Mouse (Mus musculus): ENCODE measurements around the gene Nuak2. TPM values are rescaled to one million over a fixed set of nuclear protein-coding genes. Genes with fewer than 3 reads are reported as not detected.
A peak's percentile ranks its signal among the peaks of the same experiment; 100 is the strongest.
"Not testable (repeated sequence)": the region's sequence is repeated elsewhere in the genome, so short reads cannot be mapped to it uniquely, and the experiment has no call there.

The Nuak2 gene
- polyA plus RNA-seq, 1 experiment from 2014 or later, result 4.7 TPM

- H3K27ac ChIP-seq, result no peak overlapping the region
- ATAC-seq, result no peak
- no peak overlapping the region for H3K9ac ChIP-seq
- H3K4me2 ChIP-seq (replicated peaks), result no peak overlapping the region
- H3K9me3 ChIP-seq, result no peaks in the 10 kb centered on the region
- peaks cover 12% of the 10 kb centered on the region for H3K4me1 ChIP-seq (replicated peaks)
- no peaks in the 10 kb centered on the region for H3K36me3 ChIP-seq
- H3K4me3 ChIP-seq (replicated peaks), result no peak overlapping the region
- no peaks in the 10 kb centered on the region for H3K27me3 ChIP-seq (replicated peaks)
- WGBS, result 89% methylated on average over 5 of the region's 5 CpGs
These were observed 32.5 kb downstream of the Nuak2 start for GRCm38 (mm10) chr1:132348401-132348800.

GRCm38 (mm10) chr1:132349049-132349448 is 33.1 kb downstream of the Nuak2 start:
- not testable (repeated sequence) for H3K9me3 ChIP-seq; H3K4me2 ChIP-seq (replicated peaks); H3K9ac ChIP-seq; ATAC-seq; H3K27me3 ChIP-seq (replicated peaks); H3K27ac ChIP-seq; H3K4me3 ChIP-seq (replicated peaks); H3K36me3 ChIP-seq
- H3K4me1 ChIP-seq (replicated peaks), result peaks cover 12% of the 10 kb centered on the region

- H3K27ac ChIP-seq; H3K27me3 ChIP-seq (replicated peaks); H3K9ac ChIP-seq; ATAC-seq; H3K4me3 ChIP-seq (replicated peaks); H3K4me2 ChIP-seq (replicated peaks); H3K9me3 ChIP-seq; H3K36me3 ChIP-seq: not testable (repeated sequence)
- WGBS, result 96% methylated on average over 3 of the region's 3 CpGs
- peaks cover 12% of the 10 kb centered on the region for H3K4me1 ChIP-seq (replicated peaks)
These were observed 33.7 kb downstream of the Nuak2 start for GRCm38 (mm10) chr1:132349601-132350000.

- H3K9ac ChIP-seq, result no peak overlapping the region
- 91% methylated on average over 4 of the region's 4 CpGs for WGBS
These were observed 35.1 kb downstream of the Nuak2 start for GRCm38 (mm10) chr1:132351058-132351457.

GRCm38 (mm10) chr1:132353389-132353788 is 37.5 kb downstream of the Nuak2 start:
- no peak overlapping the region for H3K4me3 ChIP-seq (replicated peaks)
- no peaks in the 10 kb centered on the region for H3K27me3 ChIP-seq (replicated peaks)
- peaks cover 2% of the 10 kb centered on the region; the same call in 1 of the 2 replicates for H3K36me3 ChIP-seq
- ATAC-seq, result no peak
- WGBS, result 62% methylated on average over 5 of the region's 5 CpGs
- H3K4me2 ChIP-seq (replicated peaks), result no peak overlapping the region
- no peaks in the 10 kb centered on the region for H3K4me1 ChIP-seq (replicated peaks)
- H3K9ac ChIP-seq, result no peak overlapping the region
- H3K9me3 ChIP-seq, result no peaks in the 10 kb centered on the region
- H3K27ac ChIP-seq, result no peak overlapping the region

More at GRCm38 (mm10) chr1:132351058-132351457, 35.1 kb downstream of the Nuak2 start:
- Histone ChIP-seq H3K27ac (no peak overlapping the region), H3K36me3 (no peaks in the 10 kb centered on the region), H3K4me2 (replicated peaks) (no peak overlapping the region), H3K4me3 (replicated peaks) (no peak overlapping the region), H3K4me1 (replicated peaks) (peaks cover 10% of the 10 kb centered on the region), H3K9me3 (no peaks in the 10 kb centered on the region), H3K27me3 (replicated peaks) (no peaks in the 10 kb centered on the region)
- ATAC-seq, result no peak

GRCm38 (mm10) chr1:132354234-132354633 is 38.3 kb downstream of the Nuak2 start:
- Histone ChIP-seq H3K4me3 (replicated peaks) (no peak overlapping the region), H3K9me3 (no peaks in the 10 kb centered on the region), H3K9ac (no peak overlapping the region), H3K36me3 (peaks cover 2% of the 10 kb centered on the region; the same call in 1 of the 2 replicates), H3K27me3 (replicated peaks) (no peaks in the 10 kb centered on the region), H3K27ac (no peak overlapping the region), H3K4me2 (replicated peaks) (no peak overlapping the region), H3K4me1 (replicated peaks) (no peaks in the 10 kb centered on the region)
- ATAC-seq, result no peak
- WGBS, result 75% methylated on average over 9 of the region's 9 CpGs

GRCm38 (mm10) chr1:132355162-132355601 is 39.3 kb downstream of the Nuak2 start:
- Histone ChIP-seq H3K4me2 (replicated peaks) (no peak overlapping the region), H3K9me3 (no peaks in the 10 kb centered on the region), H3K27me3 (replicated peaks) (no peaks in the 10 kb centered on the region), H3K9ac (no peak overlapping the region), H3K36me3 (peaks cover 2% of the 10 kb centered on the region; the same call in 1 of the 2 replicates), H3K4me3 (replicated peaks) (no peak overlapping the region), H3K27ac (no peak overlapping the region), H3K4me1 (replicated peaks) (no peaks in the 10 kb centered on the region)
- ATAC-seq, result 0 out of 2 replicates have a peak, but pooled peaks have one; percentile 11
- WGBS, result 66% methylated on average over 6 of the region's 6 CpGs

GRCm38 (mm10) chr1:132355841-132356242 is 39.9 kb downstream of the Nuak2 start:
- no peaks in the 10 kb centered on the region for H3K27me3 ChIP-seq (replicated peaks)
- no peaks in the 10 kb centered on the region for H3K9me3 ChIP-seq
- ATAC-seq, result peak; percentile 52
- no peak overlapping the region for H3K27ac ChIP-seq
- H3K4me1 ChIP-seq (replicated peaks), result no peaks in the 10 kb centered on the region
- H3K36me3 ChIP-seq, result peaks cover 6% of the 10 kb centered on the region; the same call in 1 of the 2 replicates
- under 1% methylated on average over 3 of the region's 3 CpGs for WGBS
- H3K9ac ChIP-seq, result no peak overlapping the region
- H3K4me3 ChIP-seq (replicated peaks), result no peak overlapping the region
- no peak overlapping the region for H3K4me2 ChIP-seq (replicated peaks)

GRCm38 (mm10) chr1:132356841-132357240 is 40.9 kb downstream of the Nuak2 start:
- H3K27ac ChIP-seq, result no peak overlapping the region
- no peak for ATAC-seq
- WGBS, result 62% methylated on average over 1 of the region's 1 CpGs

GRCm38 (mm10) chr1:132361959-132362358 is 46.0 kb downstream of the Nuak2 start:
- Histone ChIP-seq H3K4me2 (replicated peaks) (no peak overlapping the region), H3K9ac (no peak overlapping the region), H3K9me3 (no peaks in the 10 kb centered on the region), H3K4me1 (replicated peaks) (no peaks in the 10 kb centered on the region), H3K4me3 (replicated peaks) (no peak overlapping the region), H3K27me3 (replicated peaks) (no peaks in the 10 kb centered on the region), H3K27ac (no peak overlapping the region), H3K36me3 (peaks cover 6% of the 10 kb centered on the region; the same call in 1 of the 2 replicates)
- WGBS, result 72% methylated on average over 6 of the region's 6 CpGs
- ATAC-seq, result no peak

More at GRCm38 (mm10) chr1:132356841-132357240, 40.9 kb downstream of the Nuak2 start:
- Histone ChIP-seq H3K9me3 (no peaks in the 10 kb centered on the region), H3K4me3 (replicated peaks) (no peak overlapping the region), H3K4me2 (replicated peaks) (no peak overlapping the region), H3K36me3 (peaks cover 6% of the 10 kb centered on the region; the same call in 1 of the 2 replicates), H3K27me3 (replicated peaks) (no peaks in the 10 kb centered on the region), H3K9ac (no peak overlapping the region), H3K4me1 (replicated peaks) (no peaks in the 10 kb centered on the region)

GRCm38 (mm10) chr1:132364388-132364787 is 48.5 kb downstream of the Nuak2 start:
- H3K36me3 ChIP-seq, result 0 out of 2 replicates have a peak, but pooled peaks cover 4% of the 10 kb centered on the region
- no peaks in the 10 kb centered on the region for H3K9me3 ChIP-seq
- H3K27ac ChIP-seq, result no peak overlapping the region
- H3K4me1 ChIP-seq (replicated peaks), result no peaks in the 10 kb centered on the region; the same call in 1 of the 2 replicates
- no peaks in the 10 kb centered on the region for H3K27me3 ChIP-seq (replicated peaks)
- no peak for ATAC-seq
- no peak overlapping the region for H3K4me2 ChIP-seq (replicated peaks)
- 72% methylated on average over 3 of the region's 3 CpGs for WGBS
- no peak overlapping the region for H3K9ac ChIP-seq
- no peak overlapping the region for H3K4me3 ChIP-seq (replicated peaks)

GRCm38 (mm10) chr1:132364896-132365557 is 49.1 kb downstream of the Nuak2 start:
- ATAC-seq, result no peak
- WGBS, result 88% methylated on average over 7 of the region's 7 CpGs
- no peak overlapping the region for H3K9ac ChIP-seq
- no peak overlapping the region for H3K4me3 ChIP-seq (replicated peaks)
- H3K27ac ChIP-seq, result no peak overlapping the region
- no peaks in the 10 kb centered on the region; the same call in 1 of the 2 replicates for H3K4me1 ChIP-seq (replicated peaks)
- no peak overlapping the region for H3K4me2 ChIP-seq (replicated peaks)
- 0 out of 2 replicates have a peak, but pooled peaks cover 4% of the 10 kb centered on the region for H3K36me3 ChIP-seq
- H3K9me3 ChIP-seq, result no peaks in the 10 kb centered on the region
- no peaks in the 10 kb centered on the region for H3K27me3 ChIP-seq (replicated peaks)

- 66% methylated on average over 4 of the region's 4 CpGs for WGBS
- no peaks in the 10 kb centered on the region for H3K27me3 ChIP-seq (replicated peaks)
- H3K36me3 ChIP-seq, result 0 out of 2 replicates have a peak, but pooled peaks cover under 1% of the 10 kb centered on the region
- H3K9me3 ChIP-seq, result no peaks in the 10 kb centered on the region
- H3K27ac ChIP-seq, result no peak overlapping the region
- H3K4me1 ChIP-seq (replicated peaks), result peaks cover under 1% of the 10 kb centered on the region; the same call in 1 of the 2 replicates
- H3K9ac ChIP-seq, result no peak overlapping the region
- no peak overlapping the region for H3K4me2 ChIP-seq (replicated peaks)
- no peak for ATAC-seq
- no peak overlapping the region for H3K4me3 ChIP-seq (replicated peaks)
These were observed 49.7 kb downstream of the Nuak2 start for GRCm38 (mm10) chr1:132365645-132366044.
